Mouse (Mus musculus): ENCODE data around the gene Minos1. TPM values are rescaled to one million over a fixed set of nuclear protein-coding genes. Genes with fewer than 3 reads are reported as not detected.
A peak's percentile ranks its signal among the peaks of the same experiment; 100 is the strongest.

The Minos1 gene
- total RNA-seq, 2 experiments from 2014 or later = 189 to 193 TPM

GRCm38 (mm10) chr4:139075041-139075711, 55.7 kb downstream of the Minos1 start, which contains the start of gene Htr6:
TSS of gene Htr6 (minus strand) at chr4:139075570.
- DNase-seq (ENCODE audit: low spot score in 2 of 2) = no peak

GRCm38 (mm10) chr4:139074060-139074459, 56.9 kb downstream of the Minos1 start:
- DNase-seq (ENCODE audit: low spot score in 2 of 2) = no peak

- peak; percentile 78 to 81 for DNase-seq (ENCODE audit: low spot score in 2 of 2)
These were observed 62.6 kb downstream of the Minos1 start for GRCm38 (mm10) chr4:139068287-139068686.

- no peak for DNase-seq (ENCODE audit: low spot score in 2 of 2)
These were observed 66.1 kb downstream of the Minos1 start for GRCm38 (mm10) chr4:139064831-139065230.

- DNase-seq (ENCODE audit: low spot score in 2 of 2) = no peak
These were observed 71.3 kb downstream of the Minos1 start for GRCm38 (mm10) chr4:139059569-139059968.

GRCm38 (mm10) chr4:139058029-139058428, 72.9 kb downstream of the Minos1 start:
- DNase-seq (ENCODE audit: low spot score in 2 of 2) = no peak

GRCm38 (mm10) chr4:139057291-139057690, 73.6 kb downstream of the Minos1 start:
- DNase-seq (ENCODE audit: low spot score in 2 of 2) = no peak

GRCm38 (mm10) chr4:139055744-139056143, 75.2 kb downstream of the Minos1 start:
- DNase-seq (ENCODE audit: low spot score in 2 of 2) = no peak

- DNase-seq (ENCODE audit: low spot score in 2 of 2) = no peak
These were observed 75.6 kb downstream of the Minos1 start for GRCm38 (mm10) chr4:139055336-139055735.

- DNase-seq (ENCODE audit: low spot score in 2 of 2) = peak; percentile 53 to 71
These were observed 76.5 kb downstream of the Minos1 start for GRCm38 (mm10) chr4:139054300-139054923.

- no peak for DNase-seq (ENCODE audit: low spot score in 2 of 2)
These were observed 77.5 kb downstream of the Minos1 start for GRCm38 (mm10) chr4:139053391-139053790.

- no peak for DNase-seq (ENCODE audit: low spot score in 2 of 2)
These were observed 78.1 kb downstream of the Minos1 start for GRCm38 (mm10) chr4:139052796-139053195.

Other genes with a start within 250 kb of the Minos1 start
- gene Otud3, start 217.2 kb downstream of the Minos1 start, total RNA-seq (2021) = 10 to 100 TPM; 10.9 to 13.1 TPM
- gene Rnf186, start 164.0 kb downstream of the Minos1 start, total RNA-seq (2021) = not detected
- 1 to 10 TPM; 2.9 to 3.0 TPM for gene Tmco4, start 158.2 kb downstream of the Minos1 start, total RNA-seq (2021)
- gene Htr6, start 55.5 kb downstream of the Minos1 start, total RNA-seq (2021) = 1 to 10 TPM; 6.5 to 7.6 TPM
- 10 to 100 TPM; 80.3 to 92.2 TPM for gene Nbl1, start 38.1 kb downstream of the Minos1 start, total RNA-seq (2021)
- gene Capzb, start 61.8 kb upstream of the Minos1 start, total RNA-seq (2021) = 100 to 1,000 TPM; 400 to 403 TPM
- gene Pqlc2, start 179.6 kb upstream of the Minos1 start, total RNA-seq (2021) = 10 to 100 TPM; 12.9 to 14.2 TPM
- gene Akr7a5, start 179.6 kb upstream of the Minos1 start, total RNA-seq (2021) = 10 to 100 TPM; 31.4 to 32.1 TPM
- gene Mrto4, start 221.5 kb upstream of the Minos1 start, total RNA-seq (2021) = 10 to 100 TPM; 44.0 to 45.9 TPM
- gene Emc1, start 221.5 kb upstream of the Minos1 start, total RNA-seq (2021) = 10 to 100 TPM; 87.2 to 93.6 TPM
- gene Ubr4, start 221.5 kb upstream of the Minos1 start, total RNA-seq (2021) = 100 to 1,000 TPM; 162 to 164 TPM

Data from layer of hippocampus, adult 18-20 months (tissue).